11 mouse cellular contexts compared by ENCODE assay signal in genomic region chr5:53598510-53598909, GRCm38 (mm10).
DNase-seq lines count a peak whose midpoint lies in the region; ATAC-seq and TF ChIP-seq lines count a peak whose summit lies in the region.
"Had no signal": no experiment of that assay in that cellular context is flagged by ENCODE, and none has a peak within 500 bp of the region (broad histone marks: within the 10 kb centered on the region; RNA-seq: fewer than 3 reads in every experiment).

No protein-coding gene starts in this region.

- TF ChIP-seq CTCF in kidney, adult 2 months (conservative IDR thresholded peaks at IDR 0.05; ENCODE audit: insufficient read depth, insufficient read length, low read depth, low read length): no peak
- TF ChIP-seq CTCF in midbrain, postnatal 0 days (IDR thresholded peaks at IDR 0.05): peak; percentile 76

- peak; percentile 53 for DNase-seq in CD4-positive, CD25-positive, alpha-beta regulatory T cell, adult 2 months (ENCODE audit: low read depth, low spot score)
- DNase-seq in kidney, adult 2 months: peak; percentile 21
- DNase-seq in midbrain, postnatal 0 days (ENCODE audit: low spot score): peak; percentile 68
- DNase-seq: heart, postnatal 4 days had no signal

- TF ChIP-seq POLR2A in kidney, adult 2 months (IDR thresholded peaks at IDR 0.05; ENCODE audit: low read depth, low read length): no peak

- no peaks in the 10 kb centered on the region for H3K9me3 ChIP-seq in kidney, embryonic 14.5 days (ENCODE audit: control insufficient read depth, low read length)
- H3K9me3 ChIP-seq in midbrain, postnatal 0 days (ENCODE audit: low read length): no peaks in the 10 kb centered on the region
- H3K9me3 ChIP-seq in midbrain, embryonic 13.5 days: no peaks in the 10 kb centered on the region
- H3K9me3 ChIP-seq in forebrain, embryonic 13.5 days (replicated peaks): no peaks in the 10 kb centered on the region
- H3K9me3 ChIP-seq: embryonic facial prominence, embryonic 13.5 days had no signal

- no peak for ATAC-seq in CD4-positive, CD25-positive, alpha-beta regulatory T cell, adult 4 months
- no peak for ATAC-seq in kidney, embryonic 14.5 days (ENCODE audit: low FRiP score, low TSS enrichment)
- no peak for ATAC-seq in midbrain, postnatal 0 days (ENCODE audit: low FRiP score)
- no peak for ATAC-seq in midbrain, embryonic 13.5 days
- ATAC-seq in forebrain, embryonic 13.5 days: no peak
- ATAC-seq in monocyte, adult 5-6 weeks (replicated peaks; ENCODE audit: insufficient number of reproducible peaks, low FRiP score, low TSS enrichment, poor library complexity, severe bottlenecking): no peak
- ATAC-seq: midbrain, embryonic 16.5 days had no signal

- no peak overlapping the region for H3K9ac ChIP-seq in kidney, embryonic 14.5 days (ENCODE audit: low read depth, low read length)
- H3K9ac ChIP-seq in midbrain, postnatal 0 days (replicated peaks; ENCODE audit: low read length, poor library complexity, severe bottlenecking): no peak overlapping the region
- no peak overlapping the region for H3K9ac ChIP-seq in midbrain, embryonic 13.5 days (replicated peaks)
- H3K9ac ChIP-seq in forebrain, embryonic 13.5 days: no peak overlapping the region
- H3K9ac ChIP-seq: embryonic facial prominence, embryonic 13.5 days had no signal

- no peak overlapping the region for H3K4me3 ChIP-seq in kidney, adult 2 months (ENCODE audit: insufficient read depth, low read depth, low read length)
- no peak overlapping the region for H3K4me3 ChIP-seq in kidney, embryonic 14.5 days (ENCODE audit: low read length)
- no peak overlapping the region for H3K4me3 ChIP-seq in midbrain, postnatal 0 days (ENCODE audit: low read depth, low read length)
- no peak overlapping the region for H3K4me3 ChIP-seq in midbrain, embryonic 13.5 days (replicated peaks)
- H3K4me3 ChIP-seq in forebrain, embryonic 13.5 days: no peak overlapping the region
- H3K4me3 ChIP-seq: embryonic facial prominence, embryonic 13.5 days had no signal

- H3K4me1 ChIP-seq in kidney, adult 2 months (ENCODE audit: control insufficient read depth, insufficient read depth, low read length): peaks cover 18% of the 10 kb centered on the region
- 0 out of 2 replicates have a peak, but pooled peaks cover 8% of the 10 kb centered on the region for H3K4me1 ChIP-seq in kidney, embryonic 14.5 days (ENCODE audit: control insufficient read depth, insufficient read depth, low read length)
- no peaks in the 10 kb centered on the region for H3K4me1 ChIP-seq in midbrain, postnatal 0 days (ENCODE audit: insufficient read depth, low read length)
- H3K4me1 ChIP-seq in midbrain, embryonic 13.5 days (replicated peaks): peaks cover 40% of the 10 kb centered on the region
- peaks cover 42% of the 10 kb centered on the region for H3K4me1 ChIP-seq in forebrain, embryonic 13.5 days

- H3K27me3 ChIP-seq in kidney, adult 2 months (replicated peaks; ENCODE audit: control insufficient read depth, insufficient read depth, low read length): no peaks in the 10 kb centered on the region
- H3K27me3 ChIP-seq in kidney, embryonic 14.5 days (ENCODE audit: control insufficient read depth, insufficient read depth, low read length): no peaks in the 10 kb centered on the region
- no peaks in the 10 kb centered on the region for H3K27me3 ChIP-seq in midbrain, postnatal 0 days (ENCODE audit: insufficient read depth, low read length)
- H3K27me3 ChIP-seq in midbrain, embryonic 13.5 days: no peaks in the 10 kb centered on the region
- no peaks in the 10 kb centered on the region for H3K27me3 ChIP-seq in forebrain, embryonic 13.5 days
- H3K27me3 ChIP-seq: embryonic facial prominence, embryonic 13.5 days had no signal

- no peak overlapping the region for H3K4me2 ChIP-seq in kidney, embryonic 14.5 days (replicated peaks; ENCODE audit: low read depth, low read length)
- no peak overlapping the region for H3K4me2 ChIP-seq in midbrain, postnatal 0 days (ENCODE audit: low read depth, low read length, poor library complexity, severe bottlenecking)
- no peak overlapping the region for H3K4me2 ChIP-seq in midbrain, embryonic 13.5 days (replicated peaks)
- no peak overlapping the region for H3K4me2 ChIP-seq in forebrain, embryonic 13.5 days
- H3K4me2 ChIP-seq: embryonic facial prominence, embryonic 13.5 days had no signal

- H3K36me3 ChIP-seq in kidney, adult 2 months (ENCODE audit: control insufficient read depth, insufficient read depth, low read length): no peaks in the 10 kb centered on the region
- no peaks in the 10 kb centered on the region for H3K36me3 ChIP-seq in kidney, embryonic 14.5 days (ENCODE audit: control insufficient read depth, insufficient read depth, low read length)
- no peaks in the 10 kb centered on the region for H3K36me3 ChIP-seq in midbrain, postnatal 0 days (ENCODE audit: insufficient read depth, low read length)
- H3K36me3 ChIP-seq in midbrain, embryonic 13.5 days: no peaks in the 10 kb centered on the region
- no peaks in the 10 kb centered on the region for H3K36me3 ChIP-seq in forebrain, embryonic 13.5 days (ENCODE audit: poor library complexity, severe bottlenecking)
- H3K36me3 ChIP-seq: embryonic facial prominence, embryonic 13.5 days had no signal

- H3K27ac ChIP-seq in kidney, adult 2 months (ENCODE audit: insufficient read depth, low read depth, low read length): no peak overlapping the region
- no peak overlapping the region for H3K27ac ChIP-seq in kidney, embryonic 14.5 days (ENCODE audit: low read depth, low read length)
- H3K27ac ChIP-seq in midbrain, postnatal 0 days (ENCODE audit: low read depth, low read length): no peak overlapping the region
- H3K27ac ChIP-seq in midbrain, embryonic 13.5 days: no peak overlapping the region
- no peak overlapping the region for H3K27ac ChIP-seq in forebrain, embryonic 13.5 days
- H3K27ac ChIP-seq: embryonic facial prominence, embryonic 13.5 days had no signal
